Mouse (Mus musculus): ENCODE data around the gene Svs5. TPM values are rescaled to one million over a fixed set of nuclear protein-coding genes. Genes with fewer than 3 reads are reported as not detected.

Gene Svs5
- polyA plus RNA-seq, 1 experiment from 2014 or later = not detected

DNA sequence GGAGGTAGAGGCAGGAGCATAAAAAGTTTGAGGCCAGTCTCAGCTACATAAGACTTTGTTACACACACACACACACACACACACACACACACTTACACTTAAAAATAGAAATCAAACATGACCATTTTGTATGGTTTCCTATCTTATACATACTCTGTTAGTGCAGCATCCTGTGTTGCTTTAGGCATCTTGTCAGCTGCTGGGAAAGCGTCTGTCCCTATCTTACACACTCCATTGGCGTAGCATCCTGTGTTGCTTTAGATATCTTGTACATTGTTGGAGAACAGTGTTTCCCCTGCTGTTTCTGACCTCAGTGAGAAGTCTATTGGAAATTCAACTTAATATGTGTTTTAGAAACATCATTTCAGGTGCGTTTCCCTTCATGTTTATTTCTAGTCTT lies 20.2 kb downstream of the Svs5 start:
- Histone ChIP-seq H3K4me3 (replicated peaks; ENCODE audit: low read depth, low read length) (no peak overlapping the region), H3K4me1 (ENCODE audit: control insufficient read depth, insufficient read depth, low read length) (no peaks in the 10 kb centered on the region), H3K9ac (replicated peaks; ENCODE audit: low read length) (no peak overlapping the region), H3K36me3 (ENCODE audit: control insufficient read depth, insufficient read depth, low read length) (no peaks in the 10 kb centered on the region), H3K9me3 (ENCODE audit: control insufficient read depth, low read length) (no peaks in the 10 kb centered on the region), H3K4me2 (ENCODE audit: low read length) (no peak overlapping the region), H3K27me3 (ENCODE audit: control insufficient read depth, insufficient read depth, low read length) (no peaks in the 10 kb centered on the region), H3K27ac (replicated peaks; ENCODE audit: low read depth, low read length) (no peak overlapping the region)
- 92% methylated on average over 3 of the region's 3 CpGs for WGBS
- no peak for DNase-seq
- ATAC-seq (ENCODE audit: low FRiP score, low TSS enrichment) = no peak

DNA sequence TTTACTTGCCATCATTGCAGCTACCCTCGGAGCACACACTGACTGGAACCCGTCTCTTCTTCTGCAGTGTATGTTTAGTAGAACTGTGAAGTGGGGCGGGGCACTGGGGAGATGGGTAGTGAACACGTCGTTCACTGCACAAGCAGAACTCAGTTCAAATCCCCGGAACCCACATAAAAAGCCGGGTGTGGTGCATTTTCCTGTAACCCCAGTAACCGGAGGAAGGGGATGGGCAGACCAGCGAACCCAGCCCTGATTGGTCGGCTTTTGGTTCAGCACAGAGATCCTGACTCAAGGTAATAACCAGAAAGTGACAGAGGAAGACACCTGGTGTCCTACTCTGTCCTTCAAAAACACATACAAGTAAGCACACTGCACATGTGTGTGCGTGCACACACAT lies 20.8 kb downstream of the Svs5 start:
- Histone ChIP-seq H3K4me3 (replicated peaks; ENCODE audit: low read depth, low read length) (no peak overlapping the region), H3K27me3 (ENCODE audit: control insufficient read depth, insufficient read depth, low read length) (no peaks in the 10 kb centered on the region), H3K9me3 (ENCODE audit: control insufficient read depth, low read length) (no peaks in the 10 kb centered on the region), H3K27ac (replicated peaks; ENCODE audit: low read depth, low read length) (no peak overlapping the region), H3K4me1 (ENCODE audit: control insufficient read depth, insufficient read depth, low read length) (no peaks in the 10 kb centered on the region), H3K9ac (replicated peaks; ENCODE audit: low read length) (no peak overlapping the region), H3K4me2 (ENCODE audit: low read length) (no peak overlapping the region), H3K36me3 (ENCODE audit: control insufficient read depth, insufficient read depth, low read length) (no peaks in the 10 kb centered on the region)
- 86% methylated on average over 11 of the region's 11 CpGs for WGBS
- no peak for ATAC-seq (ENCODE audit: low FRiP score, low TSS enrichment)
- DNase-seq = no peak

DNA sequence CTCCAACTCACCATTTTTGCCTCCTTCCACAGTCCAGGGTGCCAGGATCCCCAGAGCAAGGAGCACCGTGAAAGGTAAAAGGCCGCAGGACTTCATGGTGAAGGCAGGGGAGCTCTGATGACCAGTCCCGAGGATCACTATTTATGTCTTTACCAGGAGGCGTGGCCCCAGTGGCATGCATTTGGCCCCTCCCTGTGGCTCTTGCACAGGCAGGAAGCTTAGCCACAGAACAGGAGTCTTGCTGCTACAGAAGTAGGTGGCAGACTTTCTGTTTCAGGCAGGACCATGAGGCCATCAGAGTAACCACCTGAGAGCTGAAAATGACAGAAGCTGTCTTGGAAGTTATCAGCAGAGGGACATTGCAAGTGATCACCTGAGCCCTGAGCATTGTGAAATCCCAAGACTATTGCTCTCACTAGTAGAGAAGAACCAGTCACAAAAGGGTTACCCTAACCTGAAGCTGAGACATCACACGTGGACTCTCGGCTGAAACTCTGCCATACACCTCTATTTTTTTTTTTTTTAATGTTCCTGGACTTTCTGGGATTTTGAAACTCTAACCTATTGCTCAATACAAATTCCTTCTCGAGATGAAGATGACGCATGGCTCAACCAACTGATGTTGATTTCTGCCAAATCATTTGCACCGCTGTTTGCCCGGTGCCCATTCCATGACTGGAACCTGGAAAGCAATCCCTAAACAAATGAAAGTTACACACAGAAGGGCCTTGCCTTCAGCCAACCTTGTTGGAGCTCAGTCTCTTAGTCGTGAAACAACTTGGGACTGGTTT lies 23.8 kb downstream of the Svs5 start:
- Histone ChIP-seq H3K36me3 (ENCODE audit: control insufficient read depth, insufficient read depth, low read length) (no peaks in the 10 kb centered on the region), H3K9ac (replicated peaks; ENCODE audit: low read length) (no peak overlapping the region), H3K4me2 (ENCODE audit: low read length) (no peak overlapping the region), H3K27ac (replicated peaks; ENCODE audit: low read depth, low read length) (no peak overlapping the region), H3K9me3 (ENCODE audit: control insufficient read depth, low read length) (no peaks in the 10 kb centered on the region), H3K4me1 (ENCODE audit: control insufficient read depth, insufficient read depth, low read length) (0 out of 2 replicates have a peak, but pooled peaks cover 2% of the 10 kb centered on the region), H3K27me3 (ENCODE audit: control insufficient read depth, insufficient read depth, low read length) (no peaks in the 10 kb centered on the region; the same call in 1 of the 2 replicates), H3K4me3 (replicated peaks; ENCODE audit: low read depth, low read length) (no peak overlapping the region)
- 78% methylated on average over 11 of the region's 11 CpGs for WGBS
- ATAC-seq (ENCODE audit: low FRiP score, low TSS enrichment) (no peak), DNase-seq (no peak)

DNA sequence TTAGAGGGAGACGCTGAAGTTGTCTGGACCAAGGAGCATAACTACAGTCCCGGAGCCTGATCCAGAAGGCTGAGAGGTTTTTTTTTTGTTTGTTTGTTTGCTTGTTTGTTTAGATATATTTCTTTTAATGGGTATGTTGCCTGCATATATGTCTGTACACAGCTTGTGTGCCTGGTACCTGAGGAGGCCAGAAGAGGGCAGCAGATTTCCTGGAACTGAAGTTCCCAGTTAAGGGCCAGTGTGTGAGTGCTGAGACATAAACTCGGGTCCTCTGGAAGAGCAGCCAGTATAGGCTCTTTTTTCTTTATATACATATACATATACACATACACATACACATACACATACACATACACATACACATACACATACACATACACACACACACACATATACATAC lies 25.8 kb downstream of the Svs5 start:
- Histone ChIP-seq H3K27me3 (ENCODE audit: control insufficient read depth, insufficient read depth, low read length) (no peaks in the 10 kb centered on the region; the same call in 1 of the 2 replicates), H3K27ac (replicated peaks; ENCODE audit: low read depth, low read length) (no peak overlapping the region), H3K4me3 (replicated peaks; ENCODE audit: low read depth, low read length) (no peak overlapping the region), H3K36me3 (ENCODE audit: control insufficient read depth, insufficient read depth, low read length) (no peaks in the 10 kb centered on the region), H3K9ac (replicated peaks; ENCODE audit: low read length) (no peak overlapping the region), H3K9me3 (ENCODE audit: control insufficient read depth, low read length) (no peaks in the 10 kb centered on the region), H3K4me1 (ENCODE audit: control insufficient read depth, insufficient read depth, low read length) (0 out of 2 replicates have a peak, but pooled peaks cover 2% of the 10 kb centered on the region), H3K4me2 (ENCODE audit: low read length) (no peak overlapping the region)
- 73% methylated on average over 3 of the region's 3 CpGs for WGBS
- no peak for DNase-seq
- ATAC-seq (ENCODE audit: low FRiP score, low TSS enrichment) = no peak

DNA sequence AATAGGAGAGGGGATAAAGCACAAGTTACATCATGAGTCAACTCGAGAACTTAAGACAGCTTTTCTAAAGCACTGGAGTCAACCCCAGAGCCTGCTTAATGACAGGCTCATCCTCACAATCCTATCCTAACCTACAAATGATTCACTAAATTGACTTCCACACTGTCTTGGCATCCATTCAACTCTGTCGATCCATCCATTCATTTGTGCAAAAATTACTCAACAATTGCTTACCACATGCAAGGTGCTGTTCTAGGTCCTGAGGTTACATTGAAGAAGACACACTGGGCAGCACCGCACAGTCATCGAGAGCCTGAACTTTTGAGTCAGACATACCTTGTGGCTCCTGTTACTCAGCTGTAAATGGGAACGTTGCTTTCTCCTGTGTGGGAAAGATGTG lies 26.5 kb downstream of the Svs5 start:
- H3K9me3 ChIP-seq (ENCODE audit: control insufficient read depth, low read length) = no peaks in the 10 kb centered on the region

DNA sequence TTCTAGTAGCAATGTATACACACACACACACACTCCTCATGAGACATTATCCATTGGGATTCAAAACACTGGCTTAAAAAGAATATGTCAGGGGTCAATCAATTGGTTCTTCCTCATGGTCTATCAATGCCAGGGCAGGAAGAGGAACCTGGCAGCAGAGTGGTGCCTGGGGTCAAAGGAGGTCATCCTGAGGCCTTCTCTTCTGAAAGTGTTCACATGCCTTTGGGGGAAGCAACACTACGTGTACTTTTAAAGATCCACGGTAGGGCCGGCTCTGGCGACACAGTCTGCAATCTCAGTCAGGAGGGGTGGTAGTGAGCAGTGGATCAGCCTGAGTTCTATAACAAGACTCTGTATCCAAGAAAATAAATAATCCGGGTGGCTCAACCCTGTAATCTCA lies 27.1 kb downstream of the Svs5 start:
- WGBS = 76% methylated on average over 5 of the region's 5 CpGs
- Histone ChIP-seq H3K9me3 (ENCODE audit: control insufficient read depth, low read length) (no peaks in the 10 kb centered on the region), H3K4me2 (ENCODE audit: low read length) (no peak overlapping the region), H3K4me1 (ENCODE audit: control insufficient read depth, insufficient read depth, low read length) (0 out of 2 replicates have a peak, but pooled peaks cover 2% of the 10 kb centered on the region), H3K4me3 (replicated peaks; ENCODE audit: low read depth, low read length) (no peak overlapping the region), H3K27ac (replicated peaks; ENCODE audit: low read depth, low read length) (no peak overlapping the region), H3K27me3 (ENCODE audit: control insufficient read depth, insufficient read depth, low read length) (no peaks in the 10 kb centered on the region; the same call in 1 of the 2 replicates), H3K9ac (replicated peaks; ENCODE audit: low read length) (no peak overlapping the region), H3K36me3 (ENCODE audit: control insufficient read depth, insufficient read depth, low read length) (no peaks in the 10 kb centered on the region)
- no peak for DNase-seq
- ATAC-seq (ENCODE audit: low FRiP score, low TSS enrichment) = no peak

More for the DNA sequence above, 26.5 kb downstream of the Svs5 start:
- H3K4me2 ChIP-seq (ENCODE audit: low read length) = no peak overlapping the region
- ATAC-seq (ENCODE audit: low FRiP score, low TSS enrichment) = no peak
- no peaks in the 10 kb centered on the region for H3K36me3 ChIP-seq (ENCODE audit: control insufficient read depth, insufficient read depth, low read length)
- H3K27ac ChIP-seq (replicated peaks; ENCODE audit: low read depth, low read length) = no peak overlapping the region
- no peaks in the 10 kb centered on the region; the same call in 1 of the 2 replicates for H3K27me3 ChIP-seq (ENCODE audit: control insufficient read depth, insufficient read depth, low read length)
- H3K4me3 ChIP-seq (replicated peaks; ENCODE audit: low read depth, low read length) = no peak overlapping the region
- H3K9ac ChIP-seq (replicated peaks; ENCODE audit: low read length) = no peak overlapping the region
- 0 out of 2 replicates have a peak, but pooled peaks cover 2% of the 10 kb centered on the region for H3K4me1 ChIP-seq (ENCODE audit: control insufficient read depth, insufficient read depth, low read length)
- WGBS = 83% methylated on average over 5 of the region's 5 CpGs
- DNase-seq = no peak

DNA sequence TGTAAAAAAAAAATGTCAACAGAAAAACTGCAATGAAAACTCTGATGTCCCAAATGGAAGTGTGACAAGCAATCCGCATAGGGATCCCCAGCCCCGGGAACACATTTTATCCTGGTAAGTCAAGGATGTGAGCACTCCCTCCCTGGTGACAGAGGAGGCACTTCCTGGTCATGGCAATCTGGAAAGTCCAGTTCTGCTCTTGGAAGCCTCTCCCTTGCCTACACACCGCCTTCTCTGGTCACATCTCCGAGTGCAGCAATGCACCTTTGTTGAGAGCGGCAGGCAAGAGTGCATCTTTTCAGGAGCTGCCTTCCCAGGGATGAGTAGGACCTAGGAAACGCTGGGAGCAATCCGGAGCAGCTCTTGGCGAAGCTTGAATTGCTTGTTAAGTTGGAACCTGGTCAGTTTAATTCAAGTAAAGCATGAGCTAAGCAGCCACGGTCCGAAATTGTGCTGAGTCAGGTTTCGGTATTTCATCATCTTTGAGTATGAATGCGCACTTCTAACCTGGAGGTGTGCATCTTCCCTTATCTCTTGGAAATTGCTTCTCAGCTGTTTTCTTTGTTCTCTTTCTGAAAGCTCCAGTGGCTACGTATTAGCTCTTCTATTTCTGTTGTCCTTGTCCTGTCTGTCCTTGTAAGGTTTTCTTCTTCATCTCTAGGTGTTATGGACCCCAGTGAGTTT lies 28.6 kb downstream of the Svs5 start:
- no peaks in the 10 kb centered on the region for H3K36me3 ChIP-seq (ENCODE audit: control insufficient read depth, insufficient read depth, low read length)
- H3K4me3 ChIP-seq (replicated peaks; ENCODE audit: low read depth, low read length) = no peak overlapping the region
- no peaks in the 10 kb centered on the region; the same call in 1 of the 2 replicates for H3K27me3 ChIP-seq (ENCODE audit: control insufficient read depth, insufficient read depth, low read length)
- DNase-seq (no peak), ATAC-seq (ENCODE audit: low FRiP score, low TSS enrichment) (no peak)
- no peak overlapping the region for H3K9ac ChIP-seq (replicated peaks; ENCODE audit: low read length)
- WGBS = 29% methylated on average over 13 of the region's 13 CpGs
- H3K4me1 ChIP-seq (ENCODE audit: control insufficient read depth, insufficient read depth, low read length) = 0 out of 2 replicates have a peak, but pooled peaks cover 2% of the 10 kb centered on the region
- H3K4me2 ChIP-seq (ENCODE audit: low read length) = no peak overlapping the region
- no peaks in the 10 kb centered on the region for H3K9me3 ChIP-seq (ENCODE audit: control insufficient read depth, low read length)
- H3K27ac ChIP-seq (replicated peaks; ENCODE audit: low read depth, low read length) = no peak overlapping the region

DNA sequence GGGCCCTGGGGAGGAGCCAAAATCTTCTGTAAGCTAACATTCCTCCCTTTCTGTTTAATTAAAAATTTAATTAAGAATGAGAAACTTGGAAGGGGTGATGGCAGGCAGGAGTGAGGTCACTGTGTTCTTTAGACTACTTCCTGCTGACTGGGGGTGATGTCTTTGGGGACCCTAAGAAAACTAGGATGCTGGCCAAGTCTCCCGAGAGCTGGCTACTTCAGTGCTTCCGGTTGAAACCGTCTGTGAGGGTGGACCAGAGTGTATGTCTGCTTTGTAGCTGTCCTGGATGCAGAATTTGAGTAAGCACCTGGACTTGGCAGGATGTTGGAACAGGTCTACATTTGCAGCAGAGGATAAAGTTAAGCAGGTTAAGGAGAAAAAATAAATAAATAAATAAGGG lies 34.4 kb downstream of the Svs5 start:
- Histone ChIP-seq H3K27me3 (ENCODE audit: control insufficient read depth, insufficient read depth, low read length) (no peaks in the 10 kb centered on the region), H3K9me3 (ENCODE audit: control insufficient read depth, low read length) (no peaks in the 10 kb centered on the region), H3K4me1 (ENCODE audit: control insufficient read depth, insufficient read depth, low read length) (no peaks in the 10 kb centered on the region), H3K36me3 (ENCODE audit: control insufficient read depth, insufficient read depth, low read length) (no peaks in the 10 kb centered on the region), H3K9ac (replicated peaks; ENCODE audit: low read length) (no peak overlapping the region), H3K27ac (replicated peaks; ENCODE audit: low read depth, low read length) (no peak overlapping the region), H3K4me3 (replicated peaks; ENCODE audit: low read depth, low read length) (no peak overlapping the region), H3K4me2 (ENCODE audit: low read length) (no peak overlapping the region)
- no peak for DNase-seq
- 80% methylated on average over 3 of the region's 3 CpGs for WGBS
- no peak for ATAC-seq (ENCODE audit: low FRiP score, low TSS enrichment)
